Mouse (Mus musculus) CH12.LX (cell line): ENCODE results near the gene Cntn4. TPM values are rescaled to one million over a fixed set of nuclear protein-coding genes. Genes with fewer than 3 reads are reported as not detected.

Source experiments
- DNase-seq: peaks from one replicate; pipeline ENCODE4 v3.0.0-alpha.2; 2013; ENCODE audit errors: extremely low read depth
- H3K27ac ChIP-seq: 2 replicates; pipeline ENCODE4 v1.5.1; 2012; ENCODE audit warnings: low read depth, mild to moderate bottlenecking, control low read depth, moderate library complexity; ENCODE audit not compliant: insufficient read depth
- H3K27me3 ChIP-seq: replicated peaks from 2 replicates; pipeline ENCODE3; 2012; ENCODE audit warnings: inconsistent platforms
- H3K36me3 ChIP-seq, 2 experiments: replicated peaks in 1 of 2; 2 replicates each; pipeline versions ENCODE3 to v1.6.1; 2012; ENCODE audit warnings: inconsistent platforms in 1 of 2, low read length in 1 of 2, mild to moderate bottlenecking in 1 of 2, mixed read lengths in 1 of 2, moderate library complexity in 1 of 2; ENCODE audit not compliant: control insufficient read depth in 1 of 2, insufficient read depth in 1 of 2
- H3K4me1 ChIP-seq, 2 experiments: 2 replicates each; pipeline ENCODE4 v1.6.1; 2012; ENCODE audit warnings: inconsistent platforms in 1 of 2, moderate library complexity in 1 of 2; ENCODE audit not compliant: insufficient read depth in 2 of 2, control insufficient read depth in 1 of 2
- H3K4me2 ChIP-seq: 2 replicates; pipeline ENCODE4 v1.6.1; 2012; ENCODE audit warnings: low read depth, mild to moderate bottlenecking, control low read depth; ENCODE audit not compliant: poor library complexity, insufficient read depth, severe bottlenecking
- H3K4me3 ChIP-seq, 3 experiments: fragments of 150-350 bp in 1 of 3; sonication (generic) in 1 of 3; replicated peaks in 1 of 3; 2 replicates each; pipeline versions ENCODE3 to v1.5.1; 2011 to 2012; ENCODE audit warnings: low read depth in 2 of 3, low read length in 2 of 3, mild to moderate bottlenecking in 2 of 3, moderate library complexity in 2 of 3, control low read depth in 1 of 3, improper control_type of control experiment in 1 of 3, inconsistent platforms in 1 of 3, mixed read lengths in 1 of 3; ENCODE audit not compliant: poor library complexity in 1 of 3
- H3K79me2 ChIP-seq: replicated peaks from 2 replicates; pipeline ENCODE4 v1.6.1; 2012; ENCODE audit warnings: mild to moderate bottlenecking, moderate library complexity; ENCODE audit not compliant: control insufficient read depth, poor library complexity, insufficient read depth, severe bottlenecking; ENCODE audit errors: extremely low read depth
- H3K9ac ChIP-seq: 2 replicates; pipeline ENCODE4 v1.6.1; 2012; ENCODE audit warnings: low read depth, mild to moderate bottlenecking, control low read depth, moderate library complexity; ENCODE audit not compliant: insufficient read depth
- H3K9me3 ChIP-seq: replicated peaks from 2 replicates; pipeline ENCODE3; 2012; ENCODE audit warnings: low read length, inconsistent platforms, mixed read lengths
- BHLHE40 ChIP-seq: IDR thresholded peaks from 2 replicates; pipeline ENCODE4 v1.6.1; 2011; ENCODE audit warnings: mild to moderate bottlenecking, low read depth, low read length, improper control_type of control experiment
- CHD1 ChIP-seq: IDR thresholded peaks from 2 replicates; pipeline ENCODE4 v1.6.1; 2012; ENCODE audit warnings: low read depth, low read length, improper control_type of control experiment, inconsistent platforms
- ELF1 ChIP-seq: IDR thresholded peaks from 2 replicates; pipeline ENCODE4 v1.6.1; 2014; ENCODE audit warnings: low read depth, mild to moderate bottlenecking, inconsistent platforms, low read length, improper control_type of control experiment
- EP300 ChIP-seq: IDR thresholded peaks from 2 replicates; pipeline ENCODE4 v1.6.1; 2011; ENCODE audit warnings: low read length, improper control_type of control experiment
- HCFC1 ChIP-seq: IDR thresholded peaks from 2 replicates; pipeline ENCODE4 v1.6.1; 2012; ENCODE audit warnings: low read depth, mild to moderate bottlenecking, inconsistent platforms, low read length, improper control_type of control experiment
- JUN ChIP-seq: IDR thresholded peaks from 2 replicates; pipeline ENCODE4 v1.6.1; 2011; ENCODE audit warnings: low read depth, mild to moderate bottlenecking, low read length, improper control_type of control experiment, moderate library complexity; ENCODE audit not compliant: insufficient read depth
- JUND ChIP-seq: conservative IDR thresholded peaks from 2 replicates; pipeline ENCODE4 v1.6.1; 2011; ENCODE audit warnings: low read depth, low read length, improper control_type of control experiment
- KAT2A ChIP-seq: IDR thresholded peaks from 2 replicates; pipeline ENCODE4 v1.6.1; 2012; ENCODE audit warnings: low read length, improper control_type of control experiment, inconsistent platforms; ENCODE audit not compliant: insufficient replicate concordance
- MAFK ChIP-seq: IDR thresholded peaks from 2 replicates; pipeline ENCODE4 v1.6.1; 2011; ENCODE audit warnings: low read length, improper control_type of control experiment; ENCODE audit not compliant: insufficient replicate concordance
- MAX ChIP-seq: IDR thresholded peaks from 2 replicates; pipeline ENCODE4 v1.6.1; 2011; ENCODE audit warnings: low read length, improper control_type of control experiment
- MEF2A ChIP-seq: IDR thresholded peaks from 2 replicates; pipeline ENCODE4 v1.6.1; 2014; ENCODE audit warnings: low read depth, mild to moderate bottlenecking, inconsistent platforms, low read length, improper control_type of control experiment, borderline replicate concordance
- MYC ChIP-seq: IDR thresholded peaks from 2 replicates; pipeline ENCODE4 v1.6.1; 2011; ENCODE audit warnings: low read depth, mild to moderate bottlenecking, improper control_type of control experiment, low read length
- PAX5 ChIP-seq: IDR thresholded peaks from 2 replicates; pipeline ENCODE4 v1.6.1; 2012; ENCODE audit warnings: low read length, inconsistent platforms, mixed read lengths
- POLR2A ChIP-seq: IDR thresholded peaks from 2 replicates; pipeline ENCODE4 v1.6.1; 2011; ENCODE audit warnings: low read depth, mild to moderate bottlenecking, improper control_type of control experiment, low read length
- POLR2AphosphoS2 ChIP-seq: IDR thresholded peaks from 2 replicates; pipeline ENCODE4 v1.6.1; 2011; ENCODE audit warnings: low read depth, low read length, improper control_type of control experiment
- RCOR1 ChIP-seq: conservative IDR thresholded peaks from 2 replicates; pipeline ENCODE4 v1.6.1; 2012; ENCODE audit warnings: low read depth, mild to moderate bottlenecking, inconsistent platforms, low read length, improper control_type of control experiment
- TBP ChIP-seq: conservative IDR thresholded peaks from 2 replicates; pipeline ENCODE4 v1.6.1; 2011; ENCODE audit warnings: low read depth, low read length, improper control_type of control experiment
- TCF12 ChIP-seq: IDR thresholded peaks from 2 replicates; pipeline ENCODE4 v1.6.1; 2014; ENCODE audit warnings: low read depth, mild to moderate bottlenecking, inconsistent platforms, low read length, improper control_type of control experiment
- UBTF ChIP-seq: IDR thresholded peaks from 2 replicates; pipeline ENCODE4 v1.6.1; 2012; ENCODE audit warnings: low read depth, mild to moderate bottlenecking, inconsistent platforms, low read length, improper control_type of control experiment, moderate library complexity
- ZC3H11A ChIP-seq: IDR thresholded peaks from 2 replicates; pipeline ENCODE4 v1.6.1; 2012; ENCODE audit warnings: low read depth, mild to moderate bottlenecking, inconsistent platforms, low read length, improper control_type of control experiment
- ZKSCAN1 ChIP-seq: IDR thresholded peaks from 2 replicates; pipeline ENCODE4 v1.6.1; 2012; ENCODE audit warnings: low read depth, inconsistent platforms, low read length, improper control_type of control experiment, borderline replicate concordance
- ZNF384 ChIP-seq: IDR thresholded peaks from 2 replicates; pipeline ENCODE4 v1.6.1; 2012; ENCODE audit warnings: low read depth, low read length, improper control_type of control experiment, inconsistent platforms
- dilution Hi-C: fragments of 300-500 bp; cut with MboI; formaldehyde crosslinking; loops from 2 replicates; pipeline ENCODE4 v1.14.3; 2020; ENCODE audit warnings: low sequenced_read_pairs; ENCODE audit not compliant: extremely low pct_unique_long_range_greater_than_20kb, extremely low pct_ligation_motif_present
- in situ Hi-C: fragments of 300-500 bp; cut with MboI; formaldehyde crosslinking; loops from 3 replicates; pipeline ENCODE4 v1.14.3; 2019; ENCODE audit warnings: low sequenced_read_pairs, low pct_ligation_motif_present, low pct_unique_long_range_greater_than_20kb, mixed read lengths
- polyA plus RNA-seq: library from polyadenylated mRNA; unstranded; fragments of >175 nt; gene quantifications from 2 replicates; pipeline ENCODE4 v1.2.1, GENCODE M21; 2012; ENCODE audit warnings: low read depth; ENCODE audit not compliant: insufficient read length
- total RNA-seq, 2 experiments: library from RNA; depleted of rRNA; stranded (reverse); fragments of 300-350 nt in 1 of 2; fragments of >200 nt in 1 of 2; gene quantifications; 2 replicates each; pipeline ENCODE4 v1.2.3; 2012 to 2014

The Cntn4 gene
- total and polyA plus RNA-seq, 3 experiments, result 0.14 TPM; not detected in 2

DNA sequence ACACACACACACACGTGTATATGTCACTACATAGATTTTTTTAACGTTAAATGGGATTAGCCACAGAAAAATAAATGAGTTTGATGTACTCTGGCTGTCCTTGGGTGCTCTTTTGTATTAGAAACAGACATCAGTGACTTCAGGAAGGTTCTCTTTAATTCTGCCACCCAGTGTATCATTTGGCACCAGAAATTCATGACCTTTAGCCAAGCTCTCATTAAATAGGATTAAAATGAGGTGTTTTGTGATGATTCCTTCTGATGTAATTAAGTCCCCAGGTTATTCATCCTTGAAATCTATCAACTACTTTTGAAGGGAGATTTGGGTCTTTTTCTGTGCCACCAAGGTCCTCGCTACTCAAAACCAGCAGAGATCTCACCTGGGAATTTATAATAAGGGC lies 763.8 kb downstream of the Cntn4 start:
- in situ Hi-C loops (no loop called here), dilution Hi-C loops (no loop called here)
- H3K27ac ChIP-seq, result no peak overlapping the region
- TF ChIP-seq MAFK, result no peak
- no peak for TF ChIP-seq TCF12
- TF ChIP-seq ZKSCAN1, result no peak
- no peak for TF ChIP-seq ZNF384
- TF ChIP-seq CHD1, result no peak
- no peak for TF ChIP-seq POLR2A
- no peak for TF ChIP-seq RCOR1
- no peak for TF ChIP-seq PAX5
- no peak for TF ChIP-seq BHLHE40
- no peak for TF ChIP-seq POLR2AphosphoS2
- no peak for TF ChIP-seq JUND
- TF ChIP-seq ZC3H11A, result no peak
- TF ChIP-seq JUN, result no peak
- no peak for TF ChIP-seq EP300
- H3K36me3 ChIP-seq, result no peaks in the 10 kb centered on the region
- no peak overlapping the region; the same call in 1 of the 2 replicates for H3K4me2 ChIP-seq
- no peak overlapping the region for H3K4me3 ChIP-seq
- no peaks in the 10 kb centered on the region for H3K9me3 ChIP-seq
- DNase-seq, result no peak
- peaks cover 0 to 17% of the 10 kb centered on the region in 2 experiments; a peak in 1 of 4 replicates for H3K4me1 ChIP-seq
- H3K9ac ChIP-seq, result no peak overlapping the region
- H3K27me3 ChIP-seq, result no peaks in the 10 kb centered on the region
- no peaks in the 10 kb centered on the region for H3K79me2 ChIP-seq

DNA sequence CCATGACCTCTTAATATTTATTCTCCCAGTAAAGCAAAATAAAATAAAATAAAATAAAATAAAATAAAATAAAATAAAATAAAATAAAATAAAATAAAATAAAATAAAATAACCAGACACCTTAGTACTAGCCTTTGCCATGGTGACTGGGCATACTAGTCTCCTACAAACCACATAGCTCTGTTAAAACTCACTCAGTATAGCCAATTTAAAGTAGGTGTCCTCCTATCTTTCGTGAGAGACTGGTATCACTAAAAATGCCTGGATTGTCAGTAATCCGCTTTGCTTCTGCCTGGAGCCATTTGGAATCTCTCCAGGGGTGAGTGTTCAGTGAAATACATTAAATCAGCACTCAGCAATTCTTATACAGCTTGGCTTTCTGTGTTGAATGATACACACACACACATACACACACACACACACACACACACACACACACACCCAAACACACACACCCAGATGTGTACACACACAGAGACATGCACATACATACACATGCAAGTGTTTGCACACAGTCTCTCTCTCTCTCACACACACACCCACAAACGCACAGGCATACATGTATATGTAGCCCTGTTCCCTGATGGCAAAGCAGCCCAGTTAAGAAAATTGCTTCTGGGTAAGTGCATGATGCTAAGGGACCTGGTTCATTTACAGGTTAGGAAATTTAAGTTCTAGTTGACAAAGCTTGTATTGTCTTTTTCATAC lies 776.8 kb downstream of the Cntn4 start:
- TF ChIP-seq BHLHE40, result no peak
- TF ChIP-seq HCFC1, result no peak
- no peak for TF ChIP-seq TBP
- no peak for TF ChIP-seq RCOR1
- no peak for TF ChIP-seq CHD1
- TF ChIP-seq MAX, result no peak
- no peak for TF ChIP-seq ELF1
- no peak for TF ChIP-seq UBTF
- no peak for TF ChIP-seq KAT2A
- no peak for TF ChIP-seq MEF2A
- TF ChIP-seq TCF12, result no peak
- no peak for TF ChIP-seq POLR2AphosphoS2
- TF ChIP-seq ZNF384, result no peak
- no peak for TF ChIP-seq MYC
- no peak for TF ChIP-seq PAX5
- TF ChIP-seq, all 38 proteins: peak for 0
- dilution Hi-C loops, result no loop called here

More for the DNA sequence above, 776.8 kb downstream of the Cntn4 start:
- Histone ChIP-seq H3K36me3 (no peaks in the 10 kb centered on the region), H3K9ac (no peak overlapping the region), H3K4me3 (no peak overlapping the region), H3K27me3 (no peaks in the 10 kb centered on the region), H3K4me1 (peaks cover 0 to 13% of the 10 kb centered on the region in 2 experiments; a peak in 1 of 4 replicates), H3K27ac (no peak overlapping the region), H3K9me3 (no peaks in the 10 kb centered on the region), H3K4me2 (no peak overlapping the region), H3K79me2 (no peaks in the 10 kb centered on the region)
- no peak for DNase-seq
- in situ Hi-C loops, result no loop called here
